ENCODE assay signal across 12 mouse cellular contexts in the genomic region with DNA sequence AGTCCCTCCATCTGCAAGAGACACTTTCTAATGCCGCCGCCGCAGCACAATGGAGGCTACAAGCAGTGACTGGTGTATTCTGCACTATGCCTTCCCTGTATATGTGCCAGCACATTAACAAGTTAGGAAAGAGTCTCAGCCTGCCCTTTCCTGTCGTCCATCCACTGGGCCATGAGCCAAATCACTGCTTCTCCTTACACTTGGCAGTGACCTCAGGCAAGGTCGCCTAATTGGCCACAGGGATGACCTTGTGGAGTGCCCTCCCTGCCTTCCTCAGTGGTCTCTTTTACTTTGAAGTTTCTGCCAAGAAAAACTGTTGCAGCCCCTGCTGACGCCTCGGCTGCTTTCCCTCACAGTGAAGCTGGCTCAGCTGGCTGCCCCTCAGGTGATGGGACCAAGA. TPM values are rescaled to one million over a fixed set of nuclear protein-coding genes. Genes with fewer than 3 reads are reported as not detected.
DNase-seq lines count a peak whose midpoint lies in the region; ATAC-seq lines count a peak whose summit lies in the region.
"Had no signal": no experiment of that assay in that cellular context is flagged by ENCODE, and none has a peak within 500 bp of the region (broad histone marks: within the 10 kb centered on the region; RNA-seq: fewer than 3 reads in every experiment).

No protein-coding gene starts in this region.

- H3K4me1 ChIP-seq in heart, embryonic 14.5 days (ENCODE audit: control insufficient read depth in 2 of 2, insufficient read depth in 2 of 2, low read length in 2 of 2), result peaks cover 19 to 26% of the 10 kb centered on the region in 2 experiments

- no peaks in the 10 kb centered on the region for H3K9me3 ChIP-seq in heart, embryonic 14.5 days (ENCODE audit: control insufficient read depth, low read length)
- H3K9me3 ChIP-seq: limb, embryonic 15.5 days had no signal

- 41% methylated on average over 7 of the region's 7 CpGs for WGBS in heart, embryonic 14.5 days

- H3K36me3 ChIP-seq in heart, embryonic 14.5 days (ENCODE audit: control insufficient read depth, insufficient read depth, low read length), result no peaks in the 10 kb centered on the region
- H3K36me3 ChIP-seq: limb, embryonic 15.5 days had no signal

- no peak for DNase-seq in heart, adult 18-20 months
- DNase-seq in left cerebral cortex, postnatal 4 days, result peak; percentile 54
- no peak for DNase-seq in left cerebral cortex, adult 18-20 months (ENCODE audit: low spot score in 2 of 2)
- DNase-seq in adrenal gland, adult 8-10 months, result peak; percentile 59
- peak; percentile 63 to 67 for DNase-seq in lung, postnatal 4 days
- no peak for DNase-seq in embryo, embryonic 10.5 days (ENCODE audit: low spot score)
- DNase-seq: thymus, postnatal 4 days had no signal

- intact Hi-C loops in left cerebral cortex, postnatal 4 days (cut with DNase I), result no loop called here

- H3K9ac ChIP-seq in heart, embryonic 14.5 days (ENCODE audit: low read length), result peak overlapping the region; percentile 23; the same call in 1 of the 2 replicates
- H3K9ac ChIP-seq: limb, embryonic 15.5 days had no signal

- peak overlapping the region; percentile 19 to 42; a peak in 3 of 4 replicates for H3K27ac ChIP-seq in heart, embryonic 14.5 days (replicated peaks in 1 of 2; ENCODE audit: control insufficient read depth in 1 of 2, insufficient read depth in 1 of 2, low read depth in 2 of 2, low read length in 2 of 2)
- H3K27ac ChIP-seq: limb, embryonic 15.5 days had no signal

- no peak overlapping the region for H3K4me3 ChIP-seq in heart, embryonic 14.5 days (ENCODE audit: control insufficient read depth in 1 of 2, insufficient read depth in 1 of 2, low read depth in 1 of 2, low read length in 2 of 2)
- H3K4me3 ChIP-seq: limb, embryonic 15.5 days had no signal

- H3K4me2 ChIP-seq in heart, embryonic 14.5 days (ENCODE audit: low read length), result 0 out of 2 replicates have a peak overlapping the region, but pooled peaks have one; percentile 5
- H3K4me2 ChIP-seq: limb, embryonic 15.5 days had no signal

- H3K27me3 ChIP-seq in heart, embryonic 14.5 days (ENCODE audit: control insufficient read depth, insufficient read depth, low read length), result no peaks in the 10 kb centered on the region
- H3K27me3 ChIP-seq: limb, embryonic 15.5 days had no signal

- no peak for ATAC-seq in heart, embryonic 14.5 days (ENCODE audit: insufficient number of reproducible peaks, insufficient read depth, low FRiP score, low read depth)

RNA-seq across cellular contexts. Expression of a gene that starts 37.0 kb away (rescaled TPM):
- 31.5 and 32.7 TPM in 2 replicates for polyA plus RNA-seq in heart, embryonic 14.5 days (2014; fragmentation: Nextera tagmentation; extraction: Ambion mirVana)
- total RNA-seq in heart, adult 18-20 months (2021), result 10 to 100 TPM; 33.5 to 34.6 TPM
- 10 to 100 TPM; 38.6 to 45.1 TPM for total RNA-seq in left cerebral cortex, postnatal 4 days (2021)
- total RNA-seq in left cerebral cortex, adult 18-20 months (2021), result 10 to 100 TPM; 36.8 to 39.2 TPM
- total RNA-seq in adrenal gland, adult 8-10 months (2022), result 10 to 100 TPM; 40.5 to 49.4 (median 45.6) TPM

RNA-seq across cellular contexts. Expression of a gene that starts 55.8 kb away (rescaled TPM):
- not detected in 2 replicates for polyA plus RNA-seq in heart, embryonic 14.5 days (2014; fragmentation: Nextera tagmentation; extraction: Ambion mirVana)
- not detected for total RNA-seq in heart, adult 18-20 months (2021)
- total RNA-seq in left cerebral cortex, postnatal 4 days (2021), result not detected
- not detected for total RNA-seq in left cerebral cortex, adult 18-20 months (2021)
- not detected for total RNA-seq in adrenal gland, adult 8-10 months (2022)
- total RNA-seq: gastrocnemius, postnatal 4 days; layer of hippocampus, postnatal 36 days; megakaryocyte-erythroid progenitor cell, adult 5-6 weeks had no signal
- polyA plus RNA-seq: limb, embryonic 15.5 days had no signal

Comparison
In these comparisons a context has a peak if more than half of its experiments do, and no peak if none do; other contexts are left out.
1. DNase-seq: peak in left cerebral cortex, postnatal 4 days (single experiment), adrenal gland, adult 8-10 months (single experiment) and lung, postnatal 4 days (2 of 2); none in heart, adult 18-20 months (0 of 2), left cerebral cortex, adult 18-20 months (0 of 2) and embryo, embryonic 10.5 days (single experiment).